Mouse (Mus musculus) forebrain, embryonic 13.5 days (tissue): ENCODE results near the gene Pacsin1. TPM values are rescaled to one million over a fixed set of nuclear protein-coding genes. Genes with fewer than 3 reads are reported as not detected.
A peak's percentile ranks its signal among the peaks of the same experiment; 100 is the strongest.
"Not testable (repeated sequence)": the region's sequence is repeated elsewhere in the genome, so short reads cannot be mapped to it uniquely, and the experiment has no call there.

Source experiments
- ATAC-seq: fragments of 200-750 bp; cut with Nextera tagmentation; 2 replicates; pipeline ENCODE4 v1.8.0; 2017
- H3K27ac ChIP-seq: fragments of 300-500 bp; sonication (generic); 2 replicates; pipeline ENCODE4 v1.5.1; 2015; ENCODE audit warnings: inconsistent platforms, mild to moderate bottlenecking, moderate library complexity
- H3K27me3 ChIP-seq: fragments of 300-500 bp; sonication (generic); 2 replicates; pipeline ENCODE4 v1.6.1; 2015; ENCODE audit warnings: mild to moderate bottlenecking, inconsistent platforms
- H3K36me3 ChIP-seq: fragments of 300-500 bp; sonication (generic); 2 replicates; pipeline ENCODE4 v1.6.1; 2015; ENCODE audit warnings: mild to moderate bottlenecking, inconsistent platforms; ENCODE audit not compliant: poor library complexity, severe bottlenecking
- H3K4me1 ChIP-seq: fragments of 300-500 bp; sonication (generic); 2 replicates; pipeline ENCODE4 v1.6.1; 2015; ENCODE audit warnings: inconsistent platforms
- H3K4me2 ChIP-seq: fragments of 300-500 bp; sonication (generic); 2 replicates; pipeline ENCODE4 v1.6.1; 2015; ENCODE audit warnings: inconsistent platforms, mild to moderate bottlenecking, moderate library complexity
- H3K4me3 ChIP-seq: fragments of 300-500 bp; sonication (generic); 2 replicates; pipeline ENCODE4 v1.5.1; 2015; ENCODE audit warnings: mild to moderate bottlenecking, inconsistent platforms
- H3K9ac ChIP-seq: fragments of 300-500 bp; sonication (generic); 2 replicates; pipeline ENCODE4 v1.6.1; 2015; ENCODE audit warnings: mild to moderate bottlenecking, inconsistent platforms
- H3K9me3 ChIP-seq: fragments of 300-500 bp; sonication (generic); replicated peaks from 2 replicates; pipeline ENCODE4 v1.6.1; 2016; ENCODE audit warnings: inconsistent platforms
- WGBS: fragments of 180-500 bp; shearing (Covaris S2); methylation state at CpG from one replicate; pipeline ENCODE4 v1.1.7; 2015; 5-methylcytosine and 5-hydroxymethylcytosine counted together
- polyA plus RNA-seq: library from polyadenylated mRNA; unstranded; fragments of >200 nt; fragmentation: Nextera tagmentation; extraction: Ambion mirVana; gene quantifications from 2 replicates; pipeline ENCODE4 v1.2.1, GENCODE M21; 2015

Pacsin1 gene
- polyA plus RNA-seq, 1 experiment from 2014 or later = 14.8 TPM

- H3K4me3 ChIP-seq = peak within 1 kb of the TSS; percentile 91
- H3K36me3 ChIP-seq = peaks cover 5% of the 10 kb centered on the region; the same call in 1 of the 2 replicates
- H3K4me1 ChIP-seq = peaks cover 54% of the 10 kb centered on the region
- H3K9me3 ChIP-seq = no peaks in the 10 kb centered on the region
- 9% methylated on average over 82 of the region's 91 CpGs for WGBS
- peak within 1 kb of the TSS; percentile 90 for H3K4me2 ChIP-seq
- H3K27me3 ChIP-seq = no peaks in the 10 kb centered on the region
- ATAC-seq = peak; percentile 92
- peak within 1 kb of the TSS; percentile 99 for H3K9ac ChIP-seq
- H3K27ac ChIP-seq = peak within 1 kb of the TSS; percentile 98
Observed at GRCm38 (mm10) chr17:27623360-27624326, 31.7 kb upstream of the Pacsin1 start, which contains the start of gene Nudt3. Gene Nudt3 (minus strand): TSS chr17:27623495.

- H3K4me2 ChIP-seq = no peak overlapping the region
- ATAC-seq = no peak
- no peak overlapping the region for H3K9ac ChIP-seq
- H3K4me1 ChIP-seq = peaks cover 37% of the 10 kb centered on the region
- no peaks in the 10 kb centered on the region for H3K27me3 ChIP-seq
- no peaks in the 10 kb centered on the region for H3K9me3 ChIP-seq
- 43% methylated on average over 7 of the region's 7 CpGs for WGBS
- no peak overlapping the region for H3K27ac ChIP-seq
- H3K36me3 ChIP-seq = peaks cover 10% of the 10 kb centered on the region
- H3K4me3 ChIP-seq = no peak overlapping the region
Observed at GRCm38 (mm10) chr17:27625455-27626251, 29.7 kb upstream of the Pacsin1 start.

- H3K4me1 ChIP-seq = peaks cover 28% of the 10 kb centered on the region
- peak overlapping the region; percentile 45; the same call in 1 of the 2 replicates for H3K9ac ChIP-seq
- H3K4me3 ChIP-seq = no peak overlapping the region
- H3K27me3 ChIP-seq = no peaks in the 10 kb centered on the region
- peaks cover 20% of the 10 kb centered on the region for H3K36me3 ChIP-seq
- 5% methylated on average over 5 of the region's 5 CpGs for WGBS
- H3K27ac ChIP-seq = peak overlapping the region; percentile 59
- 0 out of 2 replicates have a peak, but pooled peaks have one; percentile 5 for ATAC-seq
- H3K4me2 ChIP-seq = no peak overlapping the region
- no peaks in the 10 kb centered on the region for H3K9me3 ChIP-seq
Observed at GRCm38 (mm10) chr17:27626681-27627080, 28.6 kb upstream of the Pacsin1 start.

GRCm38 (mm10) chr17:27627451-27627850 lies 27.9 kb upstream of the Pacsin1 start:
- H3K4me1 ChIP-seq = peaks cover 32% of the 10 kb centered on the region
- 42% methylated on average over 5 of the region's 5 CpGs for WGBS
- no peak overlapping the region; the same call in 1 of the 2 replicates for H3K27ac ChIP-seq
- H3K9me3 ChIP-seq = no peaks in the 10 kb centered on the region
- H3K27me3 ChIP-seq = no peaks in the 10 kb centered on the region
- H3K4me3 ChIP-seq = no peak overlapping the region
- peaks cover 28% of the 10 kb centered on the region for H3K36me3 ChIP-seq
- H3K9ac ChIP-seq = no peak overlapping the region
- no peak for ATAC-seq
- H3K4me2 ChIP-seq = no peak overlapping the region

GRCm38 (mm10) chr17:27628376-27628775 lies 26.9 kb upstream of the Pacsin1 start:
- Histone ChIP-seq H3K4me2 (no peak overlapping the region), H3K4me3 (no peak overlapping the region), H3K9ac (no peak overlapping the region), H3K4me1 (peaks cover 42% of the 10 kb centered on the region), H3K27ac (no peak overlapping the region), H3K27me3 (no peaks in the 10 kb centered on the region), H3K9me3 (no peaks in the 10 kb centered on the region), H3K36me3 (peaks cover 37% of the 10 kb centered on the region)
- ATAC-seq = no peak
- 93% methylated on average over 8 of the region's 8 CpGs for WGBS

- H3K4me3 ChIP-seq = no peak overlapping the region
- WGBS = 76% methylated on average over 2 of the region's 2 CpGs
- no peaks in the 10 kb centered on the region for H3K27me3 ChIP-seq
- peaks cover 45% of the 10 kb centered on the region for H3K36me3 ChIP-seq
- H3K27ac ChIP-seq = no peak overlapping the region
- H3K9ac ChIP-seq = 0 out of 2 replicates have a peak overlapping the region, but pooled peaks have one; percentile 21
- peaks cover 44% of the 10 kb centered on the region for H3K4me1 ChIP-seq
- H3K4me2 ChIP-seq = no peak overlapping the region
- no peaks in the 10 kb centered on the region for H3K9me3 ChIP-seq
- peak; percentile 25; the same call in 1 of the 2 replicates for ATAC-seq
Observed at GRCm38 (mm10) chr17:27629249-27630020, 25.9 kb upstream of the Pacsin1 start.

GRCm38 (mm10) chr17:27634871-27635574 lies 20.3 kb upstream of the Pacsin1 start, which contains the start of gene RPS10-NUDT3:
Gene RPS10-NUDT3 (minus strand): TSS chr17:27635222.
- peak; percentile 98 for ATAC-seq
- WGBS = under 1% methylated on average over 52 of the region's 72 CpGs
- H3K9me3 ChIP-seq = no peaks in the 10 kb centered on the region

GRCm38 (mm10) chr17:27635575-27635903 lies 19.8 kb upstream of the Pacsin1 start:
- peaks cover 36% of the 10 kb centered on the region for H3K36me3 ChIP-seq
- peaks cover 43% of the 10 kb centered on the region for H3K4me1 ChIP-seq
- H3K9me3 ChIP-seq, H3K27me3 ChIP-seq, ATAC-seq: not testable (repeated sequence)
- H3K9ac ChIP-seq = peak overlapping the region; percentile 98
- WGBS = 41% methylated on average over 9 of the region's 9 CpGs
- peak overlapping the region; percentile 96 for H3K4me3 ChIP-seq
- H3K27ac ChIP-seq = peak overlapping the region; percentile 91
- peak overlapping the region; percentile 97 for H3K4me2 ChIP-seq

More at GRCm38 (mm10) chr17:27634871-27635574, 20.3 kb upstream of the Pacsin1 start, which contains the start of gene RPS10-NUDT3:
- H3K4me1 ChIP-seq = peaks cover 43% of the 10 kb centered on the region
- peak within 1 kb of the TSS; percentile 91 for H3K27ac ChIP-seq
- peaks cover 41% of the 10 kb centered on the region for H3K36me3 ChIP-seq
- peak within 1 kb of the TSS; percentile 98 for H3K9ac ChIP-seq
- H3K27me3 ChIP-seq = no peaks in the 10 kb centered on the region
- peak within 1 kb of the TSS; percentile 96 for H3K4me3 ChIP-seq
- peak within 1 kb of the TSS; percentile 97 for H3K4me2 ChIP-seq

GRCm38 (mm10) chr17:27636132-27637020 lies 18.9 kb upstream of the Pacsin1 start, which contains the start of gene Rps10:
Gene Rps10 (minus strand): TSS chr17:27636669.
- Histone ChIP-seq H3K9ac (peak within 1 kb of the TSS; percentile 98), H3K36me3 (peaks cover 27% of the 10 kb centered on the region), H3K27ac (peak within 1 kb of the TSS; percentile 91), H3K9me3 (no peaks in the 10 kb centered on the region), H3K4me1 (peaks cover 43% of the 10 kb centered on the region), H3K4me3 (peak within 1 kb of the TSS; percentile 96), H3K4me2 (peak within 1 kb of the TSS; percentile 97), H3K27me3 (no peaks in the 10 kb centered on the region)
- ATAC-seq = no peak
- 41% methylated on average over 18 of the region's 18 CpGs for WGBS

- no peak overlapping the region for H3K4me3 ChIP-seq
- H3K27me3 ChIP-seq = no peaks in the 10 kb centered on the region
- peaks cover 42% of the 10 kb centered on the region for H3K4me1 ChIP-seq
- no peaks in the 10 kb centered on the region for H3K9me3 ChIP-seq
- WGBS = 73% methylated on average over 9 of the region's 9 CpGs
- no peak overlapping the region for H3K4me2 ChIP-seq
- no peak overlapping the region for H3K9ac ChIP-seq
- ATAC-seq = no peak
- H3K27ac ChIP-seq = no peak overlapping the region
- peaks cover 18% of the 10 kb centered on the region for H3K36me3 ChIP-seq
Observed at GRCm38 (mm10) chr17:27637333-27637732, 18.0 kb upstream of the Pacsin1 start.
